Mouse (Mus musculus) forebrain, embryonic 10.5 days (tissue): Measurements from ENCODE around the gene Olfr465-ps1. TPM values are rescaled to one million over a fixed set of nuclear protein-coding genes. Genes with fewer than 3 reads are reported as not detected.
A peak's percentile ranks its signal among the peaks of the same experiment; 100 is the strongest.

Source experiments
- DNase-seq: peaks from one replicate; pipeline ENCODE4 v3.0.0-alpha.2; 2017; ENCODE audit warnings: low spot score; ENCODE audit errors: extremely low spot score
- H3K27ac ChIP-seq: fragments of 300-500 bp; sonication (generic); 2 replicates; pipeline ENCODE4 v1.5.1; 2016; ENCODE audit warnings: mild to moderate bottlenecking
- H3K27me3 ChIP-seq: fragments of 300-500 bp; sonication (generic); 2 replicates; pipeline ENCODE4 v1.6.1; 2016; ENCODE audit warnings: mild to moderate bottlenecking; ENCODE audit not compliant: poor library complexity, severe bottlenecking
- H3K36me3 ChIP-seq: fragments of 300-500 bp; sonication (generic); replicated peaks from 2 replicates; pipeline ENCODE4 v1.6.1; 2016; ENCODE audit warnings: mild to moderate bottlenecking, moderate library complexity
- H3K4me1 ChIP-seq: fragments of 300-500 bp; sonication (generic); 2 replicates; pipeline ENCODE4 v1.6.1; 2016
- H3K4me3 ChIP-seq: fragments of 300-500 bp; sonication (generic); 2 replicates; pipeline ENCODE4 v1.5.1; 2016; ENCODE audit warnings: mild to moderate bottlenecking, moderate library complexity
- H3K9me3 ChIP-seq: fragments of 300-500 bp; sonication (generic); 2 replicates; pipeline ENCODE4 v1.6.1; 2016; ENCODE audit warnings: mild to moderate bottlenecking, moderate library complexity
- WGBS: fragments of 180-500 bp; shearing (Covaris S2); methylation state at CpG from one replicate; pipeline ENCODE4 v1.1.7; 2016; 5-methylcytosine and 5-hydroxymethylcytosine counted together
- polyA plus RNA-seq: library from polyadenylated mRNA; unstranded; fragments of >200 nt; fragmentation: Nextera tagmentation; extraction: Ambion mirVana; gene quantifications from 2 replicates; pipeline ENCODE4 v1.2.1, GENCODE M21; 2016

Gene Olfr465-ps1
- polyA plus RNA-seq, 1 experiment from 2014 or later: not detected

DNA sequence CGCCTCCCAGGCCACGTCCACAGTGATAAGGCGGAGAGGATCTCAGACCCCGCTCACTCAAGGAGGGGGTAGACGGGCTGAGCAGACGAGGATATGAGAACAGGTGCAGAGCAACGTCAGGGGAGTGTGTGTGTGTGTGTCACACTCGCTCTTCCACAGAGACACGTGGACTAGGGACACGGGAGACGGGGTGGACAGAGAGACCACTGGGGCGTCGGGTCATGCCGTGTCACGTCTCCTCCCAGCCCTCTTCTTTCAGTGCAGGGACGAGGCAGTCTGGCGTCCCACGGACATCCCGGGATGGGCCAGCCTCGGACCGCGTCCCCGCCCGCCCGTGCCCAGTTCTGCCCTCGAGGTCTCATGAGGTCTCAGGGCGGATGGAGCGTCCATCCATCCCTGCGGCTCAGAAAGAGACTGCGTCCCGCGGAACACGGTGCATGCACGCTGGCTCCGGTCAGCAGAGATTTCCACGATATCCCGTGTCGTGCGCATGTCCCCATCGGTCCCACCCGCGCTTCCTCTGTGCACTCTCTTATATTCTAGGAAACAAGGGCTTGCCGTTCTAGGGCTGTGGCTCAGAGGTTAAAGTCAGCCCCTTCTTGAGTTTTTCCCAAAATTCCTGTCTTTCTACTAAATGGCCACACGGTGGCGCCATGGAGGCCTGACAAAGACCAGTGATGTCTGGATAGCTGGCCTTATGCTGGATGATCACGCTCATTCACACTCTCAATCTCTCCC is 38.0 kb downstream of the Olfr465-ps1 start:
- WGBS: 27% methylated on average over 40 of the region's 46 CpGs
- Histone ChIP-seq H3K4me1 (peaks cover 6% of the 10 kb centered on the region), H3K36me3 (no peaks in the 10 kb centered on the region), H3K9me3 (peaks cover 5% of the 10 kb centered on the region; the same call in 1 of the 2 replicates), H3K27ac (0 out of 2 replicates have a peak overlapping the region, but pooled peaks have one; percentile 25), H3K4me3 (peak overlapping the region; percentile 49), H3K27me3 (no peaks in the 10 kb centered on the region)
- peak; percentile 39 for DNase-seq

GRCm38 (mm10) chr13:65176472-65177091 is 38.7 kb downstream of the Olfr465-ps1 start:
- H3K9me3 ChIP-seq: peaks cover 5% of the 10 kb centered on the region; the same call in 1 of the 2 replicates
- H3K4me1 ChIP-seq: peaks cover 6% of the 10 kb centered on the region
- peak; percentile 13 for DNase-seq
- H3K4me3 ChIP-seq: peak overlapping the region; percentile 49; the same call in 1 of the 2 replicates
- 58% methylated on average over 15 of the region's 15 CpGs for WGBS
- no peaks in the 10 kb centered on the region for H3K27me3 ChIP-seq
- no peak overlapping the region for H3K27ac ChIP-seq
- no peaks in the 10 kb centered on the region for H3K36me3 ChIP-seq

Other genes starting within 250 kb of the Olfr465-ps1 start
- 0.14 TPM in 1 of 2 replicates, not detected in the other for gene Cntnap3, start 234.1 kb upstream of the Olfr465-ps1 start, polyA plus RNA-seq
- not detected in 2 replicates for gene Spata31, start 220.7 kb upstream of the Olfr465-ps1 start, polyA plus RNA-seq
- not detected in 2 replicates for gene Spata31d1c, start 105.0 kb upstream of the Olfr465-ps1 start, polyA plus RNA-seq
- not detected in 2 replicates for gene Prss47, start 85.3 kb upstream of the Olfr465-ps1 start, polyA plus RNA-seq
- gene Mfsd14b, start 25.1 kb upstream of the Olfr465-ps1 start, polyA plus RNA-seq: 37.7 and 43.5 TPM in 2 replicates
- not detected in 2 replicates for gene Olfr466, start 12.2 kb downstream of the Olfr465-ps1 start, polyA plus RNA-seq
- not detected in 2 replicates for gene Nlrp4f, start 67.9 kb downstream of the Olfr465-ps1 start, polyA plus RNA-seq
- gene Gm10775, start 121.5 kb downstream of the Olfr465-ps1 start, polyA plus RNA-seq: not detected in 2 replicates
- 12.5 and 16.6 TPM in 2 replicates for gene Zfp369, start 140.7 kb downstream of the Olfr465-ps1 start, polyA plus RNA-seq